Mouse (Mus musculus) heart, adult 8-10 months (tissue): ENCODE measurements around the gene Retsat. TPM values are rescaled to one million over a fixed set of nuclear protein-coding genes. Genes with fewer than 3 reads are reported as not detected.

Experiments
- DNase-seq: peaks from one replicate; pipeline ENCODE4 v3.0.0; 2022; ENCODE audit warnings: low spot score
- total RNA-seq, 4 experiments: library from RNA; stranded (reverse); gene quantifications; 2 replicates each; pipeline ENCODE4 v1.2.4; 2022

Retsat gene
- total RNA-seq, 4 experiments from 2014 or later, result 170 to 247 (median 189) TPM

GRCm38 (mm10) chr6:72623661-72624402 lies 25.6 kb downstream of the Retsat start:
- peak; percentile 37 for DNase-seq

DNA sequence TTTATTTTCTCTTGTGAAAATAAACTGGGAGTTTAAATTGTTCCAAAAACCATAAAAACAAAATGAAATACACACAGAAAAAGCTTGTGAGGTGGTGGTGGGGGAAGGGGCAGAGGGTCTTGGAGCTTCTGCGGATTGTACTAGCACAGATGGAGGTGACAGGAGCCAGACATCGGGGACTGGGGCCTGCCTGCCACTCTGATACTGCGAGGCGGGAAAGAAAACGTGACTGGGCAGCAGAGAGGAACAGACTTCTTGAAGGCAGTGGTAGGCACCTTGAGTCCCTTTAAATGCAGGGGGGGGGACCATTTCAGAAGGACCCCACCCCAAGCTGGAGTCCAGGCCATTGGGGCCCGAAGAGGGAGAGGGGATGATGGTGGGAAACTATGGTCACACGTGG lies 28.1 kb downstream of the Retsat start:
- DNase-seq, result no peak

GRCm38 (mm10) chr6:72627276-72627675 lies 29.0 kb downstream of the Retsat start:
- DNase-seq, result no peak

DNA sequence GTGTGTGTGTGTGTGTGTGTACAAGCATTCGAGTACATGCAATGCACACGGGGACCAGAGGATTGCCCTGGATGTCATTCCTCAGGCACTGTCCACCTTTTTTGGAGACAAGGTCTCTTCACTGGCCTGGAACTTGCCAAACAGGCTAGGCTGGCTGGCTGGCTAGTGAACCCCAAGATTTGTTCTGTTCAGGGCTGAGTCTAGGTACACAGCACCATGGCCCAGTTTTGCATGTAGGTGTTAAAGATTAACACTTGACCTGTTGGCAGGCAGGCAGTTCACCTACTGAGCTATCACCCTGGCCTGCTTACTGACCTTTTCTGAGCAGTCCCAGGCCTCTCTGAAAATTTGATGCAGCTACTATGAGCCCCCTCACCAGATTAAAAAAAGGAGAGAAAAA lies 32.1 kb downstream of the Retsat start:
- no peak for DNase-seq

- DNase-seq, result no peak
Observed at GRCm38 (mm10) chr6:72630961-72631360, 32.7 kb downstream of the Retsat start.

DNA sequence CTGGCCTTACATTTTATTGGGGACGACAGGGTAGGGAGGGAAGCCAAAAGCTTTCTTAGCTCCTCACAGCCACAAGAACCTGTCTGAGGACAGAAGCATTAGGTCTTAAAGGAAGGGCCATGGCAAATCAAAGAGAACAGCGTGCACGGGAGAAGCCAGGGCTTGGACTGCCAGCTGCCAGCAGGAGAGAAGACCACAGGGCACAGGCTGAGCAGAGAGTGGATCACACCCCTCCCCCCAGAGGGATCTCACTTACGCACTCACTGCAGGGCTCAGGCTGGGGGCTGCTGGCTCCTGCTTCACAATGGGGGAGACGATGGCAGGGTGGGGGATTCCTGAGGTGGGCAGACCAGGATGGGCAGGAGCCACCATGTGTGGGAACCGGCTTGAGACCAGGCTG lies 33.4 kb downstream of the Retsat start:
- no peak for DNase-seq

- no peak for DNase-seq
Observed at GRCm38 (mm10) chr6:72634311-72634710, 36.0 kb downstream of the Retsat start.

- DNase-seq, result peak; percentile 86
Observed at GRCm38 (mm10) chr6:72635760-72636431, 37.6 kb downstream of the Retsat start.

- DNase-seq, result no peak
Observed at GRCm38 (mm10) chr6:72636940-72637339, 38.7 kb downstream of the Retsat start.

DNA sequence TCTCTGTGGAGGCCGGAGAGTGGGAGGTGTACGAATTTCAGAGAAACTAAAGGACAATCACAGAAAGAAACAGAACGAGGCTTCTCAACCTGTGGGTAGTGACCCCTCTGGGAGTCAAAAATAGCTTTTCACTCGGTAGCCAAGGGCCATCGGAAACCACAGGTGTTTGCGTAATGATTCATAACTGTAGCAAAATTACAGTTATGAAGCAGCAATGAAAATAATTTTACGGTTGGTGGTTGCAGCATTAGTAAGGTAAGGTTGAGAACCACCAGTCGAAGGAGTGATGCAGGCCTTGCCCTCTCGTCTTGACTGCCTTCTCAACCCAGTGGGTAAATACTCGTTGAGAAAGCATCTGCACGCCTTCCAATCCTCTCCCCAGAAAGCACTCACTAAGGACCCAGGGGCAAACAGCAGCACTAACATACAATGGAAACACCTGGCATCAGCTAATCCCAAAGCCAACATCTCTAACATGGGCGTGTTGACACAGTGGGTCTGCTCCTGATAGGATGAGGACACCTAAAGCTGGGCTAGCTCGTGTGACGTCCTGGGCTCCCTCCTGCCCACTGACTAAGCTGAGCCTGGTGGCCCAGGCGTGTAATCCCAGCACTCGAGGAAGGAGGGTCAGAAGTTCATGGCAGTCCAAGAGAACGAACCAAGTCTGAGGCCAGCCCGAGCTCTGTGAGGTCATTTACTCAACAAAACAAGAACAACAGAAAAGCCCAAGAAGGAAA lies 43.1 kb downstream of the Retsat start:
- DNase-seq, result no peak

DNA sequence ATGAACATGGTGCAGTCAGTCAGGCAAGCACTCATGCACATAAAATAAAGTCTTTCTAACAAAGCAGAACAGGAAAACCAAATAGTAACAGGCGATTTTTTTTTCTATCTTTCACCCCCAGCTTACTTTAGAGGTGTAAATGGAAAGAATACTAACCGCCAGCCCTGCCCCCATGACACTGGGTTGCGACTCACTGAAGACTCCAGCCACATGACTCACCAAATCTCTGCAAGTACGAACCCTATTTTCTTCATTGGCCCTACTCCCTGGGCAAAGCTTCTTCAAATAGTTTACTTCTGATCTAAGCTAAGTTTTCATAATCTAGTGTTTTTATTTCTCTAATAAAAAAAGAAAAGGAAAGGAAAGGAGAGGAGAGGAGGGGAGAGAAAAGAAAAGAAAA lies 46.3 kb downstream of the Retsat start:
- no peak for DNase-seq

GRCm38 (mm10) chr6:72645364-72645763 lies 47.1 kb downstream of the Retsat start:
- DNase-seq, result no peak

DNA sequence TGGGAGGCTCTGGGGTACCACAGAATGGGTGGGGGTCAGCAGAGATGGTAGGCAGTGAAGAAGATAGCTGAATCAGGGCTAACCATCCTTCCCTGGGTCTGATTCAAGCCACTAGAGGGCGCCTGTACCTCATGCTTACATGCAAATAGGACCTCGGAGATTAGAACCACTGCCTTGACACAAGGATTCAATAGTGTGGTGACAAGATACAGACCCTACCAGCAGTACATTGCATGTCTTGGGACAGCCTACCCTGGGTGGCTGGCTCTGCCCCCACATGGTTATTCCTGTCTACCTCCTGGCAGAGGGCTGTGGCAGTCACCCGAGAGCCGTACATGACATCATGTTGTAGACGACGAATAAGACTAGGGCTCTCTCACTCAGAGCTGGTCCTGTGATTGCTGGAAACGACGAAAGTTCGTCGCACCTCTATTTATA lies 49.1 kb downstream of the Retsat start:
- DNase-seq, result peak; percentile 78

DNA sequence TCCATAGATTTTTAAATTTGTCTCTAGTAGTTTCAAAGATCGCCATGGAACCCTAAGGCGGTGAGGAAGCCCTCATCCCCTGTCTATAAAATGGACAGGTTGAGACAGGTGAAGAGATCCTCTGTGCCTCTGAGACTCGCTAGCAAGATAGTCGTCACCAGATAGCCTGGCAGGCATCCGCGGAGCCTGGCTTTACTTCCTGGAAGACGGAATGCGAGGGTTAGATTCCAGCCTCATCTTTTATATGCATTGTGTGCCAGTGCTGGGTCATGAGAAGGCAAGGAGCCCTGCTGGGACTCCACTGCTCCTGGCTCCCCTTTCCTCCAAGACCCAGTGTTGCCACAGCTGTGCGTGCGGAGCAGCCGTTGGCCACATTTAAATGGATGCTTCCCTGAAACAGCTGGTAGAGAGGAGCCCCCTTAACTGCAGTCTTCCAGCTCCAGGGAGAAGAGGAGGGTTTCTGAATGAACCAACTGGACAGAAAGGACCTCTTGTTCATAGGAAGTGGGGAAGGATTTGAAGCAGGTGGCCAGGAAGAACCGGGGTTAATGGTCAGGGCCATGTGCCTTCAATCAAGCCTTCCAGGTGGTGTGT lies 49.8 kb downstream of the Retsat start:
- no peak for DNase-seq

DNA sequence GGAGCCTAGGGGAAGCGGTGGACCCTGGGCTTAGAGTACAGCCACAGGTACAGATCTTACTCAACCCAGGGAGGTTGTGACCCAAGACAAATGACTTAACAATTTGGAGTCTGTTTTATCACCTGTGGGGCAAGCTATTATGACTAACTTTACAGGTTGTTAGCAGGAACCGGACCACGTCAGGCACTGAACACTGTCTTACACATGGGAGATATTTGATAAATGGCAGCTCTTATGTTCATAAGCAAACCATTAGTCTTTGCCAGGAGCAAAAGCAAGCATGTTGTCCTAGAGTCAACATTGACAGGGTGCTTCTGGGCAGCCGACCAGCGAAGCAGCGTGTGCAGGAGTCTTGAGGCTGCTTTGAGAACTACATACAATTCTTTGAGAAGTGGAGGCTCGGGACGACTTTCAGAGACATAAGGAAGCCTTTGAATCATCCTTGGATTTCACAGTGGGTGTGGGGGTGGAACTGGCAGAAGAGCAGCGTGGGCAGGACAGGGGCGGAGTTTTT lies 52.1 kb downstream of the Retsat start:
- no peak for DNase-seq

GRCm38 (mm10) chr6:72653419-72653818 lies 55.1 kb downstream of the Retsat start:
- peak; percentile 57 for DNase-seq

DNA sequence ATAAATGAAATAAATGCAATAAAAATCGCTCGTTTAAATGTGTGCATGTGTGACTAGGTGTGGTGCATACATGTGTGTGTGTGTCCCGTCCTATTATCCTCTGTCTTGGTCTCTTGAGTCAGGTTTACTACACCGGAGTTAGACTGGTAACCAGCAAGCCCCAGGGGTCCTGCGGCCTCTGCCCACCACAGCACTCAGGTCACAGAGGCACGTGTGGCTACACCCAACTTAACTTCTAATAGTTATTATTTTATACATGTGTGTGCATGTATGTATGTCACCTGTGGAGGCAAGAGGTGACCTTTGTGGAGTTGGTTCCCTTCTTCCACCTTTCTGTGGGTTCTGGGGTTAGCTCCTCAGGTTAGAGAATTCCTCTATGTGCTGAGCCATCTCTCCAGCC lies 56.1 kb downstream of the Retsat start:
- DNase-seq, result no peak

GRCm38 (mm10) chr6:72655309-72656052 lies 57.2 kb downstream of the Retsat start:
- DNase-seq, result peak; percentile 84

GRCm38 (mm10) chr6:72656053-72656442 lies 57.8 kb downstream of the Retsat start:
- no peak for DNase-seq

GRCm38 (mm10) chr6:72658006-72658405 lies 59.7 kb downstream of the Retsat start:
- no peak for DNase-seq
